ENCODE assay signal across 12 mouse cellular contexts in genomic region chr7:138215177-138215830, GRCm38 (mm10).
DNase-seq lines count a peak whose midpoint lies in the region; ATAC-seq and TF ChIP-seq lines count a peak whose summit lies in the region.
"Had no signal": no experiment of that assay in that cellular context is flagged by ENCODE, and none has a peak within 500 bp of the region (broad histone marks: within the 10 kb centered on the region; RNA-seq: fewer than 3 reads in every experiment).

No protein-coding gene starts in this region.

- no peak overlapping the region for H3K4me2 ChIP-seq in hindbrain, embryonic 14.5 days (replicated peaks)
- no peak overlapping the region for H3K4me2 ChIP-seq in hindbrain, embryonic 16.5 days (ENCODE audit: low read length)
- H3K4me2 ChIP-seq: limb, embryonic 15.5 days had no signal

- H3K4me3 ChIP-seq in hindbrain, embryonic 14.5 days (replicated peaks; ENCODE audit: low read length) = no peak overlapping the region
- no peak overlapping the region for H3K4me3 ChIP-seq in hindbrain, embryonic 10.5 days
- no peak overlapping the region for H3K4me3 ChIP-seq in hindbrain, embryonic 16.5 days (ENCODE audit: low read length)
- H3K4me3 ChIP-seq in lung, adult 2 months (replicated peaks; ENCODE audit: extremely low read depth, low read depth, low read length) = no peak overlapping the region
- H3K4me3 ChIP-seq: gastrocnemius, adult 2 months; limb, embryonic 15.5 days; myocyte had no signal

- WGBS in hindbrain, embryonic 14.5 days = 51% methylated on average over 15 of the region's 15 CpGs
- 78% methylated on average over 15 of the region's 15 CpGs for WGBS in hindbrain, embryonic 10.5 days
- WGBS in hindbrain, embryonic 16.5 days = 42% methylated on average over 15 of the region's 15 CpGs
- 39% methylated on average over 15 of the region's 15 CpGs for WGBS in lung, adult 2 months

- H3K27me3 ChIP-seq in hindbrain, embryonic 14.5 days (ENCODE audit: control insufficient read depth, insufficient read depth, low read length) = no peaks in the 10 kb centered on the region
- H3K27me3 ChIP-seq in hindbrain, embryonic 10.5 days (ENCODE audit: insufficient read depth, poor library complexity, severe bottlenecking) = no peaks in the 10 kb centered on the region
- no peaks in the 10 kb centered on the region for H3K27me3 ChIP-seq in hindbrain, embryonic 16.5 days (replicated peaks; ENCODE audit: control insufficient read depth, insufficient read depth, low read length)
- H3K27me3 ChIP-seq: limb, embryonic 15.5 days had no signal

- no peaks in the 10 kb centered on the region for H3K36me3 ChIP-seq in hindbrain, embryonic 14.5 days (replicated peaks; ENCODE audit: control insufficient read depth, insufficient read depth)
- no peaks in the 10 kb centered on the region for H3K36me3 ChIP-seq in hindbrain, embryonic 10.5 days
- no peaks in the 10 kb centered on the region for H3K36me3 ChIP-seq in hindbrain, embryonic 16.5 days (ENCODE audit: control insufficient read depth, insufficient read depth, low read length)
- H3K36me3 ChIP-seq: limb, embryonic 15.5 days had no signal

- no peak for ATAC-seq in hindbrain, embryonic 14.5 days (ENCODE audit: low FRiP score)
- ATAC-seq in hindbrain, embryonic 16.5 days = 0 out of 2 replicates have a peak, but pooled peaks have one; percentile 48

- no peak for TF ChIP-seq POLR2A in lung, adult 2 months (IDR thresholded peaks at IDR 0.05; ENCODE audit: borderline replicate concordance, extremely low read depth, low read depth, low read length)

- H3K27ac ChIP-seq in hindbrain, embryonic 14.5 days = peak overlapping the region; percentile 52; the same call in 1 of the 2 replicates
- no peak overlapping the region for H3K27ac ChIP-seq in hindbrain, embryonic 10.5 days
- peak overlapping the region; percentile 19; the same call in 1 of the 2 replicates for H3K27ac ChIP-seq in hindbrain, embryonic 16.5 days (ENCODE audit: low read depth, low read length)
- H3K27ac ChIP-seq: gastrocnemius, adult 2 months; limb, embryonic 15.5 days had no signal

- peaks cover 5% of the 10 kb centered on the region; the same call in 1 of the 2 replicates for H3K4me1 ChIP-seq in hindbrain, embryonic 14.5 days (replicated peaks; ENCODE audit: control insufficient read depth, insufficient read depth, low read length)
- peaks cover 12% of the 10 kb centered on the region for H3K4me1 ChIP-seq in hindbrain, embryonic 10.5 days (replicated peaks)
- peaks cover 10% of the 10 kb centered on the region for H3K4me1 ChIP-seq in hindbrain, embryonic 16.5 days (ENCODE audit: control insufficient read depth, insufficient read depth, low read depth, low read length)
- no peaks in the 10 kb centered on the region for H3K4me1 ChIP-seq in lung, adult 2 months (ENCODE audit: control insufficient read depth, insufficient read depth, low read length)

- H3K9ac ChIP-seq in hindbrain, embryonic 14.5 days = no peak overlapping the region
- no peak overlapping the region for H3K9ac ChIP-seq in hindbrain, embryonic 16.5 days (ENCODE audit: low read depth, low read length)
- H3K9ac ChIP-seq: limb, embryonic 15.5 days had no signal

- TF ChIP-seq CTCF in lung, adult 2 months (IDR thresholded peaks at IDR 0.05; ENCODE audit: insufficient read depth, low read length) = no peak

- H3K9me3 ChIP-seq in hindbrain, embryonic 14.5 days (ENCODE audit: control insufficient read depth, low read length) = no peaks in the 10 kb centered on the region
- H3K9me3 ChIP-seq in hindbrain, embryonic 10.5 days = no peaks in the 10 kb centered on the region
- H3K9me3 ChIP-seq in hindbrain, embryonic 16.5 days (ENCODE audit: control insufficient read depth, low read length) = no peaks in the 10 kb centered on the region
- H3K9me3 ChIP-seq: limb, embryonic 15.5 days had no signal

- DNase-seq in hindbrain, embryonic 14.5 days (ENCODE audit: low spot score) = peak; percentile 42
- DNase-seq in hindbrain, embryonic 10.5 days (ENCODE audit: low spot score) = no peak
- DNase-seq in right cerebral cortex, adult 2 months (ENCODE audit: low spot score in 2 of 2) = peak; percentile 21 to 39
- DNase-seq in right cerebral cortex, postnatal 25 days = no peak
- DNase-seq in thymus, adult 18-20 months = no peak
- DNase-seq in lung, adult 2 months = no peak
- no peak for DNase-seq in cerebellum, postnatal 36 days
- DNase-seq: gastrocnemius, adult 2 months; heart, postnatal 4 days had no signal

Comparison
In these comparisons a context has a peak if more than half of its experiments do, and no peak if none do; other contexts are left out.
1. DNase-seq: peak in hindbrain, embryonic 14.5 days (single experiment) and right cerebral cortex, adult 2 months (2 of 2); none in hindbrain, embryonic 10.5 days (single experiment), right cerebral cortex, postnatal 25 days (single experiment), thymus, adult 18-20 months (0 of 2), lung, adult 2 months (single experiment) and cerebellum, postnatal 36 days (0 of 2).